Mouse (Mus musculus) bone marrow, adult 2 months (tissue): ENCODE data around the gene Prickle4.

Experiments
- CTCF ChIP-seq: fragments of 200-500 bp; IDR thresholded peaks from 2 replicates; pipeline ENCODE4 v1.5.1; 2011; ENCODE audit warnings: low read length, control low read depth; ENCODE audit not compliant: control insufficient read depth, insufficient read depth
- POLR2A ChIP-seq: fragments of 200-500 bp; IDR thresholded peaks from 2 replicates; pipeline ENCODE4 v1.6.1; 2011; ENCODE audit warnings: low read depth, mild to moderate bottlenecking, control low read depth, low read length, borderline replicate concordance; ENCODE audit not compliant: control insufficient read depth

DNA sequence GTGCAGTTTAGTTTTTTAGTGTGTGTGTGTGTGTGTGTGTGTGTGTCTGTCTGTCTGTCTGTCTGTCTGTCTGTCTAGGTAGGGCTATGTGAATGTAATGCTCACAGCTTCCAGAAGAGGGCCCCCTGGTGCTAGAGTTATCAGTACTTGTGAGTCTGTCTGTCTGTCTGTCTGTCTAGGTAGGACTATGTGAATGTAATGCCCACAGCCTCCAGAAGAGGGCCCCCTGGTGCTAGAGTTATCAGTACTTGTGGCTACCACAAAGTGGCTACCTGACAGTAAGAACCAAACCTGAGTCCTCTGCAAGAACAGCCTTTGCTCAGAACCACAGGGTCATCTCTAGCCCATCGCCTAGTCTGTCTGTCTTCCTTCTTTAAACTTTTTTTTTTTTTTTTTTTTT lies 47.9 kb downstream of the Prickle4 start:
- TF ChIP-seq CTCF (peak; percentile 38), POLR2A (no peak)
